Mouse (Mus musculus) gastrocnemius, postnatal 25 days (tissue): ENCODE measurements at regions not wholly inside any gene's neighbourhood (a gene's known extent, or its start where the extent isn't known, plus 50 kb on each side); places are given as distances from the start of the nearest gene placed in this dataset.

ENCODE experiments used
- DNase-seq: peaks from one replicate; pipeline ENCODE4 v3.0.0; 2022

DNA sequence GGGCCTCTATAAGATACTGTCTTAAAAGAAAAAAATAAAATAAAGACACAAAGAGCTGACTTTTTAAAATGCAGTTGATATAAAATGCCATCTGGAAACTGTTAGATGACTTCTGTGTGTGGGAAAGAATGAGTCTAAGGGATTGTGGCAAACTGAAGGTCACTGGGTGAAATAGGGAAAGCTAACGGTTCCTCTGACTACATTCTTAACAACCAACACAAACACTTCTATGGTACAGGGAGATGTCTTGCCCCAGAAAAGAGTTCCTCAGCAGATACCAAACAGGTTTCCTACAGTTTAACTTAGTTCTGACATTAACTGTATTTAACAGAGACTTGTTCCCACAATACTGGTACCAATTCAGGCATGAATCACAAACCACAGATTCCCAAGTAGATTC is 103.6 kb upstream of the Nt5c1b start:
- no peak for DNase-seq

DNA sequence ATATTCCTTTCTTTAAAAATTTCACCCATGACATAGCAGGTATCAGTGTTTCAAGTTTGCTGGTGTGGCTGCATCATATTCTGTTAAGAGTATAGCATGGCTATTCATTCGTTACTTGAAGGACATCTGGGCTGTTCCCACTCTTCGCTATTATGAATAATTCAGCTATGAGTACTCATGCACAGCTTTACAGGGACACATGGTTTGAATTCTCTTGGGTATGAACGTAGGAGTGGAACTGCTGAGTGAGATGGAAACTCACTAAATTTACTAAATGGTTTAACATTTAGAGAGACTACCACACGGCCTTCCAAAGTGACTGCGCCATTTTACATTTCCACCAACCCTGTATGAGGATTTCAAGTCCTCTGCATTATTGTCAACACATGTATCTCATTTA is 97.7 kb upstream of the Nt5c1b start:
- no peak for DNase-seq

DNA sequence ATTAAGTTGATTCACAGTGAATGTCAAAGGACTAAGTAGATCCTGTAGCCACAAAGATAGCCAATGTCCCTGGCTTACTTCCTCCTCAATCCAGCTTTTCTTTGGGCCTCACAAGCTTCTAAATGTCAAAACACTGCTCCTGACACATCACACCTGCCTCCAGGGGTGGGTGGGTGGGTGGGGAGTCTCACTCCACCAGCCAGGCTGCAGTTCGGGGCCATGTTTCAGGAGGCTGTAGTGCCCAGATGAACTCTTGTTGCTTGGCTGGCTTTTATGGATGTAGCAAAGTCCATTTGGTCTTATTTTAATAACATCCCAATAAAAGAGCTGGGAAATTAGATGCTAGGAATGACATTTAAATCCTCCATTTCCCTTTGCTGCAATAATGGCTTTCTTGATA is 94.5 kb upstream of the Nt5c1b start:
- no peak for DNase-seq

DNA sequence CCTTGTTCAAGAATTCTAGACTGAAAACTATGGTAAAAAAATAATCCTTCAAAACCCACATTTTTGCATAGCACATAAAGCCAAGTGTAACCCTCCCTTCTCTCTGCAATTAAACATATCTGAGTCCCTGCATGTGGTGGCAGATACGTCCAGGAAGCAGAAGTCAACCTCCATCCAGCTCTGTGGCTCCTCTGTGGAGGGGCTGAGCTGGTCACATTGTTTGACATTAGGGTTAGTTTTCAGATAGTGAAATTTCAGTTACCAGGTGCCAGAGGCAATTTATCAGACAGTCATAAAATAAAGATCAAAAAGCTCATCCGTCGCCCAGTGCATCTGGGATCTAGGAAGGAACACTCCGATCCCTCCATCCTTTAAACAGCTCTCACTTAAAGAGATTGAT is 77.1 kb upstream of the Nt5c1b start:
- DNase-seq, result no peak

GRCm38 (mm10) chr12:10305970-10306369 is 63.8 kb upstream of the Nt5c1b start:
- no peak for DNase-seq
